Mouse (Mus musculus) midbrain, embryonic 12.5 days (tissue): ENCODE results near the gene Ankrd55. TPM values are rescaled to one million over a fixed set of nuclear protein-coding genes. Genes with fewer than 3 reads are reported as not detected.

ENCODE experiments used
- ATAC-seq: fragments of 200-750 bp; cut with Nextera tagmentation; 2 replicates; pipeline ENCODE4 v1.8.0; 2017; ENCODE audit warnings: low read depth, moderate TSS enrichment, moderate library complexity; ENCODE audit not compliant: low FRiP score
- H3K27ac ChIP-seq: fragments of 300-500 bp; sonication (generic); replicated peaks from 2 replicates; pipeline ENCODE4 v1.5.1; 2016; ENCODE audit warnings: mild to moderate bottlenecking
- H3K27me3 ChIP-seq: fragments of 300-500 bp; sonication (generic); 2 replicates; pipeline ENCODE4 v1.6.1; 2016; ENCODE audit warnings: mild to moderate bottlenecking
- H3K36me3 ChIP-seq: fragments of 300-500 bp; sonication (generic); 2 replicates; pipeline ENCODE4 v1.6.1; 2016
- H3K4me1 ChIP-seq: fragments of 300-500 bp; sonication (generic); 2 replicates; pipeline ENCODE4 v1.6.1; 2016
- H3K4me2 ChIP-seq: fragments of 300-500 bp; sonication (generic); replicated peaks from 2 replicates; pipeline ENCODE4 v1.6.1; 2016; ENCODE audit warnings: mild to moderate bottlenecking, moderate library complexity
- H3K4me3 ChIP-seq: fragments of 300-500 bp; sonication (generic); 2 replicates; pipeline ENCODE4 v1.5.1; 2016; ENCODE audit warnings: mild to moderate bottlenecking
- H3K9ac ChIP-seq: fragments of 300-500 bp; sonication (generic); replicated peaks from 2 replicates; pipeline ENCODE4 v1.6.1; 2016; ENCODE audit warnings: mild to moderate bottlenecking, moderate library complexity
- H3K9me3 ChIP-seq: fragments of 300-500 bp; sonication (generic); 2 replicates; pipeline ENCODE4 v1.6.1; 2016; ENCODE audit warnings: mild to moderate bottlenecking
- WGBS: fragments of 180-500 bp; shearing (Covaris S2); methylation state at CpG from one replicate; pipeline ENCODE4 v1.1.7; 2016; 5-methylcytosine and 5-hydroxymethylcytosine counted together
- polyA plus RNA-seq: library from polyadenylated mRNA; unstranded; fragments of >200 nt; fragmentation: Nextera tagmentation; extraction: Ambion mirVana; gene quantifications from 2 replicates; pipeline ENCODE4 v1.2.1, GENCODE M21; 2016

Ankrd55 gene
- polyA plus RNA-seq, 1 experiment from 2014 or later, result 3.3 TPM

- Histone ChIP-seq H3K27me3 (no peaks in the 10 kb centered on the region), H3K9ac (no peak overlapping the region), H3K27ac (no peak overlapping the region), H3K4me1 (no peaks in the 10 kb centered on the region; the same call in 1 of the 2 replicates), H3K4me3 (no peak overlapping the region), H3K4me2 (no peak overlapping the region), H3K9me3 (no peaks in the 10 kb centered on the region), H3K36me3 (no peaks in the 10 kb centered on the region)
- ATAC-seq, result peak; percentile 60; the same call in 1 of the 2 replicates
- WGBS, result 66% methylated on average over 5 of the region's 5 CpGs
Measured at GRCm38 (mm10) chr13:112364698-112365097, 76.4 kb downstream of the Ankrd55 start.

DNA sequence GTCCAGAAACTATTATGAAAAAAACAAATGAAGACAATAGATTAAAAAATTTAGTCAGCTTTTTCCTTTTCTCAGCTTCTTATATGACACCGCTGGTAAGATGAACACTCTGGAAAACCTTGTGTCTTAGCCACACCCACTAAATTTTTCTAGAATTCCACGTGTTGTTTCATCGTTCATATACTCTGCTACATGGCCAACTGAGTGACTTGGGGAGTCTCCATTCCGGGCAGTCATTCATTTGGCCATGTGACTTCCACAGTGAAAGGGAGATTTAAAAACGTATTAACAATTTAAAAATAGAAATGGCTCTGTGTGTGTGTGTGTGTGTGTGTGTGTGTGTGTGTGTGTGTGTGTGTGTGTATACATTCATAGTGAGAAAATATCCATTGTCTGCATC lies 77.1 kb downstream of the Ankrd55 start:
- Histone ChIP-seq H3K4me3 (no peak overlapping the region), H3K9me3 (no peaks in the 10 kb centered on the region), H3K27ac (no peak overlapping the region), H3K27me3 (no peaks in the 10 kb centered on the region), H3K4me1 (no peaks in the 10 kb centered on the region; the same call in 1 of the 2 replicates), H3K36me3 (no peaks in the 10 kb centered on the region), H3K9ac (no peak overlapping the region), H3K4me2 (no peak overlapping the region)
- WGBS, result 76% methylated on average over 5 of the region's 5 CpGs
- ATAC-seq, result no peak

DNA sequence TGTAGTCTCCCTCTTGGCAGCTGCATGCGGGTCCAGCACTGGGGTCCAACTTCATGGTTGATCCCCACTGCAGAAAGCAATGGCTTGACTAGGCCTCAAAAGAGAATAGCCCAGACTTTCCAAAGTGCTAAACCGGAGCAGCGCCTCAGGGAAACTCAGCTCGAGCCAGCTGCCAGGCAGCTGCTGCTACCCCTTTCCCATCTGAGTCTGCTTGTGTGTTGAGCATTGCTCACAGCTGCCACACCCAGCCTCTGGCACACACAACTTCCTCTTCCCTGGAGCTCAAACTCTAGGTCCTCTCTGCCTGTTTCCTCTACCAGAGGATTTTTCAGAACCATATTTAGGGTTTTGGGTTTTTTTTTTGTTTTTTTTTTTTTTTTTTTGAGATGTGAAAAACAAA lies 77.5 kb downstream of the Ankrd55 start:
- Histone ChIP-seq H3K4me1 (no peaks in the 10 kb centered on the region; the same call in 1 of the 2 replicates), H3K27ac (no peak overlapping the region), H3K27me3 (no peaks in the 10 kb centered on the region), H3K4me2 (no peak overlapping the region), H3K9ac (no peak overlapping the region), H3K4me3 (no peak overlapping the region), H3K36me3 (no peaks in the 10 kb centered on the region), H3K9me3 (no peaks in the 10 kb centered on the region)
- ATAC-seq, result no peak
- WGBS, result 70% methylated on average over 4 of the region's 4 CpGs

GRCm38 (mm10) chr13:112366321-112367029 lies 78.2 kb downstream of the Ankrd55 start:
- Histone ChIP-seq H3K9ac (no peak overlapping the region), H3K4me2 (no peak overlapping the region), H3K36me3 (no peaks in the 10 kb centered on the region), H3K4me3 (no peak overlapping the region), H3K4me1 (no peaks in the 10 kb centered on the region; the same call in 1 of the 2 replicates), H3K9me3 (no peaks in the 10 kb centered on the region), H3K27ac (no peak overlapping the region), H3K27me3 (no peaks in the 10 kb centered on the region)
- ATAC-seq, result no peak
- 89% methylated on average over 4 of the region's 4 CpGs for WGBS

GRCm38 (mm10) chr13:112371729-112372128 lies 83.5 kb downstream of the Ankrd55 start:
- no peaks in the 10 kb centered on the region for H3K9me3 ChIP-seq
- 94% methylated on average over 4 of the region's 4 CpGs for WGBS

GRCm38 (mm10) chr13:112375766-112376165 lies 87.5 kb downstream of the Ankrd55 start:
- Histone ChIP-seq H3K27ac (no peak overlapping the region), H3K9ac (no peak overlapping the region), H3K27me3 (no peaks in the 10 kb centered on the region), H3K4me2 (no peak overlapping the region), H3K36me3 (no peaks in the 10 kb centered on the region), H3K4me1 (peaks cover 3% of the 10 kb centered on the region; the same call in 1 of the 2 replicates), H3K4me3 (no peak overlapping the region), H3K9me3 (no peaks in the 10 kb centered on the region)
- ATAC-seq, result peak; percentile 41; the same call in 1 of the 2 replicates
- WGBS, result 48% methylated on average over 8 of the region's 8 CpGs

More at GRCm38 (mm10) chr13:112371729-112372128, 83.5 kb downstream of the Ankrd55 start:
- Histone ChIP-seq H3K36me3 (no peaks in the 10 kb centered on the region), H3K4me1 (peaks cover 3% of the 10 kb centered on the region; the same call in 1 of the 2 replicates), H3K27ac (no peak overlapping the region), H3K4me2 (no peak overlapping the region), H3K9ac (no peak overlapping the region), H3K4me3 (no peak overlapping the region), H3K27me3 (no peaks in the 10 kb centered on the region)
- ATAC-seq, result no peak

DNA sequence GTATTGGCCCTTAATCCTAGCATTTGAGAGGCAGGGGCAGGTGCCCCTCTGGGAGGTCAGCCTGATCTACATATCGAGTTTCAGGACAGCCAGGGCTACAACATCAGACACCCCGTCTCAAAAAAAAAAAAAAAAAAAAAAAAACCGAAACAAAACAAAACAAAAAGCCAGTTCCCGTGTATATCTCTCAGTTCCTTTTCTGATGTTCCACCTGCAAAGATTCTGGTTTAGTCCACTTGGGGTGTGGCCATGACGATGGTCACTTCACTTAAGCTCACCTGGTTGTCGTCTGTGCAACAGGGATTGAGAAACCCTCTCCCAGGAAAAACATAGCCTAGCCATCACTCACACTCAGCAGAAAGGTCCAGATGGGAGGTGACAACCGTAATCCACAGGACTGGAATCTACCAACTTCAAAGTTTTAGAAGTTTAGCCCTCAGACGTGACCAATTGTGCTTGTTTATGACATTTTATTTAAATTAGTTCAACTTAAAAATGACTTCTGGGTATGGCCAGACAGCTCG lies 90.6 kb downstream of the Ankrd55 start:
- WGBS, result 90% methylated on average over 9 of the region's 9 CpGs
- H3K4me3 ChIP-seq, result no peak overlapping the region
- no peaks in the 10 kb centered on the region for H3K36me3 ChIP-seq
- no peak for ATAC-seq
- no peak overlapping the region for H3K27ac ChIP-seq
- H3K9ac ChIP-seq, result no peak overlapping the region
- H3K9me3 ChIP-seq, result no peaks in the 10 kb centered on the region
- H3K4me2 ChIP-seq, result no peak overlapping the region
- H3K27me3 ChIP-seq, result no peaks in the 10 kb centered on the region
- peaks cover 3% of the 10 kb centered on the region; the same call in 1 of the 2 replicates for H3K4me1 ChIP-seq

DNA sequence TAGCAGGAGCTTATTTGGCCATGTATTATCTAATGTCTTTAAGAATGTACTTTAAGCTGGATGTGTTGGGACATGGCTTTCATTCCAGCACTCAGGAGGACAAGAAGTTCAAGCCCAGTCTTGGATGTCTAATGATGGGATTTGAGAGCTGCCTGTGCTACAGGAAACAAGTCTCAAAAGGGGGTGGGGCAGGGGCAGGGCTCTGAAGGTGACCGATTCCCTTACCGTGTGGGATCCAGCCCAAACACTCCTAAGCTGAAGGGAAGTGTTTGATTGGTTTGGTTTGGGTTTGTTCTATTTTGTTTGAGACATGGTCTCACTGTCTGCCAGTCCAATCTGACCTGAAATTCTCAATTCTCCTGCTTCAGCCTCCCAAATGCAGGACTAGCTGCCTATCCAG lies 93.2 kb downstream of the Ankrd55 start:
- Histone ChIP-seq H3K27me3 (no peaks in the 10 kb centered on the region), H3K9me3 (no peaks in the 10 kb centered on the region), H3K27ac (no peak overlapping the region), H3K9ac (no peak overlapping the region), H3K4me2 (no peak overlapping the region), H3K36me3 (no peaks in the 10 kb centered on the region), H3K4me3 (no peak overlapping the region), H3K4me1 (no peaks in the 10 kb centered on the region)
- ATAC-seq, result no peak
- WGBS, result 76% methylated on average over 2 of the region's 2 CpGs

DNA sequence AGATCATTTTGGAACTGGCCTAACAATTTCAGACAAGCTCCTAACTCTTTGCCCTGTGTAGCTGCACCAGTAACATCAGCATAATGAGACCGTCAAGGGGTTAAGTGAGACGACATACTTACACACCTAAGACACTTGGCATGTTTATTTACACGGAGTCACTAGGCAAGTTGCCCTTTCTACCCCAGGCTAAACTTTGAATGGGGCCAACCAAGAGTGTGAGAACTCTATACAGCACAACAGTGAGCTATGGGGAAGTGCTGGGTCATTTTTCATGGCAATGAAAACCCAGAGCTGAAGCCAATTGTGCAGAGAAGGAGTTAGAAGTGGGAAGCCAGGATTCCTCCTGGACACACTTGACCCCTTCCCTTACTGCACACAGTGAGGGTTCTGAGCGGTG lies 94.2 kb downstream of the Ankrd55 start:
- ATAC-seq, result no peak
- Histone ChIP-seq H3K9ac (no peak overlapping the region), H3K9me3 (no peaks in the 10 kb centered on the region), H3K27ac (no peak overlapping the region), H3K4me1 (no peaks in the 10 kb centered on the region), H3K36me3 (no peaks in the 10 kb centered on the region), H3K4me2 (no peak overlapping the region), H3K4me3 (no peak overlapping the region), H3K27me3 (no peaks in the 10 kb centered on the region)
- 71% methylated on average over 4 of the region's 4 CpGs for WGBS

- H3K27me3 ChIP-seq, result no peaks in the 10 kb centered on the region
- no peak for ATAC-seq
- H3K4me1 ChIP-seq, result no peaks in the 10 kb centered on the region
- no peaks in the 10 kb centered on the region for H3K9me3 ChIP-seq
- no peak overlapping the region for H3K27ac ChIP-seq
- 80% methylated on average over 3 of the region's 3 CpGs for WGBS
- no peak overlapping the region for H3K4me3 ChIP-seq
- no peaks in the 10 kb centered on the region for H3K36me3 ChIP-seq
- no peak overlapping the region for H3K9ac ChIP-seq
- no peak overlapping the region for H3K4me2 ChIP-seq
Measured at GRCm38 (mm10) chr13:112382956-112383355, 94.7 kb downstream of the Ankrd55 start.

DNA sequence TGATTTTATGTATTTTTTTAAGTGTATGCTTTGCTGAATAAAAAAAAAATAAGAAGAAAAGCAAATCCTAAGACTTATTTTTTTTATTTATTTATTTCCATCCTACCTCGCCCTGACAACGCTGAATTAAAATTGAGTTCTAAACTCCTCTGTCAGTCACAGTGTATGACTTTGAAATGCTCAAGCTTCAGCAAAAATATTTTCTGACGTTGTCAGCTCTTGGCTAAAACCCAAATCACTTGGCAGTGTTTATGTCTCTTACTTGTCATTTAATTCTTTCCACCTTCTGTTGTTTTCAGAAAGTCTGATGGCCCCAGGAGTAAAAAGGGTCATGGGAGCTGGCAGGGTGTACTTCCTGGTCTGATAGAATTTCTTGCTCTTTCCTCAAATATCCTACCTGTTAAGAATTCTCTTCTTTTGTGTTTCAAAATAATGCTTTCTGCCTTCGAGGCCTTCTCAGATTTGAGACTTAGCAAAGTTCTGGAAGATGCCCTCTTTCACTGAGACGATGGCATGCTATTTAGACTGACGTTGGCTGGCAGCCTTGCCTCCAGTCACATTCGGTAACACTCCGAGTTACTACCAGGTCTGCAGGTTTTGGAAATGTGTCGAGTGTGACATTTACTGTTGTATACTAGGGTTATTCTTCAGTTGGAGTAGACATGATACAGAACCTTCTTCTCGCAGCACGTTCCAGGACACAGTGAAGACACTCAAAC lies 95.8 kb downstream of the Ankrd55 start:
- Histone ChIP-seq H3K36me3 (no peaks in the 10 kb centered on the region), H3K27ac (no peak overlapping the region), H3K4me1 (no peaks in the 10 kb centered on the region), H3K9ac (no peak overlapping the region), H3K9me3 (no peaks in the 10 kb centered on the region), H3K4me3 (no peak overlapping the region), H3K27me3 (no peaks in the 10 kb centered on the region), H3K4me2 (no peak overlapping the region)
- 87% methylated on average over 11 of the region's 11 CpGs for whole genome bisulfite sequencing
- no peak for ATAC-seq

GRCm38 (mm10) chr13:112385040-112385439 lies 96.8 kb downstream of the Ankrd55 start:
- no peak overlapping the region for H3K4me3 ChIP-seq
- H3K9ac ChIP-seq, result no peak overlapping the region
- H3K9me3 ChIP-seq, result no peaks in the 10 kb centered on the region
- H3K27me3 ChIP-seq, result no peaks in the 10 kb centered on the region
- H3K4me1 ChIP-seq, result no peaks in the 10 kb centered on the region
- no peak overlapping the region for H3K4me2 ChIP-seq
- no peak overlapping the region for H3K27ac ChIP-seq
- 96% methylated on average over 9 of the region's 9 CpGs for WGBS
- no peak for ATAC-seq
- H3K36me3 ChIP-seq, result no peaks in the 10 kb centered on the region
